Mouse (Mus musculus) layer of hippocampus, adult 9-11 months (tissue): ENCODE results near the gene Rab4a.
"Not testable (repeated sequence)": the region's sequence is repeated elsewhere in the genome, so short reads cannot be mapped to it uniquely, and the experiment has no call there.

Source experiments
- DNase-seq: peaks from one replicate; pipeline ENCODE4 v3.0.0; 2022

Gene Rab4a

DNA sequence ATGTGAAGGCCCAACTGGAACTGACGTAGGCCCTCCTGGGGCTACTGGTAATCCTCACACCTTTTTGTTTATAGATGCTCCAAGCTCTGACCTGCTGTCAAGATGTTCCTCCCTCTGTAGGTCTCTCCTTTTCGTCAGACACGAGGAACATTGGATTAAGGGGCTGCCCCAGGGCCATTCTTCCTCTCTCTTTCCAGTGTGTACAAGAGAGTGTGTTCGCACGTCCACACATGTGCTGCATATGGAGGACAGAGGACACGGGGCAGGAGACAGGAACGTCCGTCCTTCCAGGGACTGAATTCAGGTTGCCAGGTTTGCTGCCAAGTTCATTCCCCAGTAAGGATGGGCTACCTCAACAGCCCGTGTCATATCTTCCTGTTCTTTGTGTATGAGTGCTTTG, 16.3 kb upstream of the Rab4a start:
- no peak for DNase-seq

DNA sequence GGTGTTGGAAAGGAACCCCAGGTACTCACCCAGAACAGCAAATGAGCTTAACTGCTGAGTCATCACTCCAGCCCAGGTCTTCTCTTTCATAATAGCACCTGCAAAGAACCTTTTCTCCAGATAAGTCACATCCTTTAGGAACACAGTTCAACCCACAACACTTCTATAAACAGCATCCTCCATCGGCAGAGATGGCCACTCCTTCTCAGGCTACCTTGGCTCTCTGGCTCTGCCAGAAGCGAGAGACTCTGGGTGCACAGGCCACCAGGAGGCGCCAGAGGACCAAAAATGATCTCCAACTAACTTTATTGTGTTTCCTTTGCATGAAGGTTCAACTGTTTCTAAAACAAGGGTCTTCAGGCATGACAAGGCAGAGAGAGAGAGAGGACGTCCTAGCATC, 15.8 kb upstream of the Rab4a start:
- peak; percentile 80 for DNase-seq

DNA sequence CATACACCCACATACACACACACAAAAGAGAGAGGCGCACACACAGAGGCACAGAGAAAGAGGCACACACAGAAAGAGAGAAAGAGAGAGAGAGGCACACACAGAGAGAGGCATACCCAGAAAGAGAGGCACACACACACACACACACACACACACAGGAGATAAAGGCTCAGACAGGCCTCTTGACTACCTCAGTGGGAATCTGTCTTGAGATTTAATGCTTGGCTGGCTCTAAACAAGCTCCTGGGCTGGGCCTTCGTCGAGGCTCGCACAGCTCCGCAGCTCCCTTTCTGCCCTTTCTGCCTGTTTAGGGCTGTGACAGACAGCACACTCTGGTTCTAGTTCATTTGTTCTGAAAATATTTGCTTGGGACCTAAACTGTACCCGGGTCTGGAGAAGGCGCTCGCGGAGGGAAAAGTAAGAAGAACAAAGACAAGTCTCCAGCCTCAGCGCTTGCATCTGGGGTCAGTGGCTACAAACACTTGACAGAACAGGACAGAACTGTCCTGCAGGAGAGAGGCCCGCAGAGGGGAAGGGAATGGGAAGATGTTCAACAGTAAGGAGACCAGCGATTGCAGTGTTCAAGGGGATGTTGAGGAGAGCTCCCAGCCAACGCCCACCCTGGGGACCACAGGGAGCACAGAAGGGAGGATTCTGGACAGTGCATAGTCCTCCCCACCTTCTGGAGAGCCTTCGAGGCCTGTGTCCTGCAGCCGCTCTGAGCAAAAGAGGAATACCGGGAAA, 14.5 kb upstream of the Rab4a start:
- no peak for DNase-seq

- no peak for DNase-seq
These were observed 13.9 kb upstream of the Rab4a start for GRCm38 (mm10) chr8:123791845-123792225.

DNA sequence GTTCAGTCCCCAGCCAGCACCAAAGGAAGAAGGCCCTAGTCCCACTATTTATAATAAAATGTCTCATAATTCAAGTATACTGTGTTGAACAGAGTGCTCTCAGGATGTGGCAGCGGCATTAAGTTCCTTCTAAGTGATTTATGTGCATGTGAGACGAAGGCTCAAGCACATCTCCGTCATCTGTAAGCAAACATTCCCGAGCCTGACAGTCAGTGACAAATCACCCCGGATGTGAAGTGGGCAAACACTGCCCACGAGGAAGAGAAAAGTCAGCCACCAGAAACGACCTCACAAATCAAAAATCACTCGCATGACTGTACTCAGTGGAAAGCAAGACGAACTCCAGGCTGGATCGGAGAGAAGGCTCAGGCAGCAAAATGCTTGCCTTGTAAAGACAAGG, 11.9 kb upstream of the Rab4a start:
- no peak for DNase-seq

DNA sequence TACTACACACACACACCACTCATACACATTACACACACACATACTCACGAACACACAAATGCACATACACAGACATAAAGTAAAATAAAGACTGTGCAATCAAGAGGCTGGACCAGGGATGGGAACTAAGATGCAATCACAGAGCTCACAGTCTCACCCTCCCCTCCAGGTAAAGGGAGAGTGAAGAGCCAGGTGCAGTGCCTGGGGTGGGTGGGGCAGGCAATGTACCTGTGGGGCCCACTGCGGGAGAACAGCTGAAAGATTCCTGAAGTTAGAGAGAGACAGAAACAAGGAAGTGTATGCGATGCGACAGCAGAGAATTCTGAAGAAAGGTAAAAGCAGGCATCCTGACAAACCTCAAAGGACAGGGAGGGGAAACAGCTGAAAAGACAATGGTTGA, 11.0 kb upstream of the Rab4a start:
- DNase-seq = no peak

DNA sequence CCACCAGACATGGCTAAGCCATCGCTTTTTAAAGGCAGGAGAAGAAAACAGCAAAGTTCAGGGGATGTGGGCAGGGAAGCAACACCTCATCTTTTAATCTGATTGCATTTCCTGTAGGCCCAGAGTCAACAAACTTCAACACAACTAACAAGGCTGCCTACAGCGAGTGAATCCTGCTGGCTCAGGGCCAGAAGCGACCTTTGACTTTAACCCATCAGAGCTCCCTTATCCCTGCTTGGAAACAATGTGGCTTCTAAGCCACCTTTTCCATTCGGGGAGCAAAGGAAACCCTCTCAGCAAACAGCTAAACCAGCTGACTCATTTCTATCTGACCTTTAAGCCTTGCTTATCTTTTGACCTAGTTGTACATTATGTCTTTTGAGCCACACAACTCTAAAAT, 9.0 kb upstream of the Rab4a start:
- DNase-seq = no peak

GRCm38 (mm10) chr8:123797928-123798327, 7.9 kb upstream of the Rab4a start:
- no peak for DNase-seq

DNA sequence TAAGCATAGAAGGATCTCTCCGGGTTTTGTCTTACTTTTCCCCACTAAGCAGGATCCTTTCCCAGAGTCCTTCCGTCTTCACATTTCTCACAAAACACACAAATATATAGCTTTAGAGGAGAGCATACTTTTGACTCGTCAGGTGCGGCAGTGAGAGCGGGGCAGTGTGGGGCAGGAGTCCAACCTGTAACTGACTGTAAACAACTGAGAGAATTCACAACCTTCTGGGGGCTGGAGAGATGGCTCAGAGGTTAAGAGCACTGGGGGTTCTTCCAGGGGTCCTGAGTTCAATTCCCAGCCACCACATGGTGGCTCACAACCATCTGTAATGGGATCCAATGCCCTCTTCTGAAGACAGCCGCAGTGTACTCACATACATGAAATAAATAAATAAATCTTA, 6.4 kb upstream of the Rab4a start:
- DNase-seq = no peak

- no peak for DNase-seq
These were observed 5.9 kb upstream of the Rab4a start for GRCm38 (mm10) chr8:123799885-123800284.

GRCm38 (mm10) chr8:123800867-123801266, 4.9 kb upstream of the Rab4a start:
- DNase-seq = no peak

GRCm38 (mm10) chr8:123801538-123801937, 4.2 kb upstream of the Rab4a start:
- DNase-seq = no peak

- DNase-seq = no peak
These were observed 2.1 kb upstream of the Rab4a start for GRCm38 (mm10) chr8:123803639-123804038.

GRCm38 (mm10) chr8:123804586-123804985, 1.2 kb upstream of the Rab4a start:
- DNase-seq = no peak

- DNase-seq = no peak
These were observed 522 bp upstream of the Rab4a start for GRCm38 (mm10) chr8:123805209-123805717.

DNA sequence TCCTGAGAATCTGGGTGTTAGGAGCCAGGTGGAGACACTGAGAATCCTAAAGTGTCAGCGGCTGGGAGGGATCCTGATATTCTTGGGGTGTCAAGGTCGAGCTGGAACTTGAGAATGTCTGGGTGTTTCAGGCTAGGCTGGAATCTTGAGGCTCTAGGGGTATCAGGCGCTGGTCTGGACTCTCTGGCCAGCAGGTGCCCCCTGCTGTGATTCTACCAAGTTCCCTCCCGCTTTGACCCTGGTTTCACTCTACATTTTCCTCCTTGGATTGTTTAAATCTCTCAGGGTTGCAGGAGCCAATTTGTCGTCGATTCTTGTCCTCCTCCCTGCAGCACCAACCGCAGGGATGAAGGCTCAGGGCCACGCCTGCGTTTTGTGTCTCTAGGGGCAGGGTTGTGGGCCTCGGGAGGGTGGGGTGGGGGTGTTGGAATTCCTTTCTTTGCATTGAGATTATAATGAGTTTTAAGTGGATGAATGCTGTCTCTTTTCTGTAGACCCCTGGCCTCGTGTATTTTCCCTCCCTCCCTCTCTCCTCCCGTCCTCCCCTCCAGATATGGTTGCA, 670 bp downstream of the Rab4a start:
- DNase-seq = no peak

GRCm38 (mm10) chr8:123807024-123807431, 1.2 kb downstream of the Rab4a start:
- DNase-seq = no peak

DNA sequence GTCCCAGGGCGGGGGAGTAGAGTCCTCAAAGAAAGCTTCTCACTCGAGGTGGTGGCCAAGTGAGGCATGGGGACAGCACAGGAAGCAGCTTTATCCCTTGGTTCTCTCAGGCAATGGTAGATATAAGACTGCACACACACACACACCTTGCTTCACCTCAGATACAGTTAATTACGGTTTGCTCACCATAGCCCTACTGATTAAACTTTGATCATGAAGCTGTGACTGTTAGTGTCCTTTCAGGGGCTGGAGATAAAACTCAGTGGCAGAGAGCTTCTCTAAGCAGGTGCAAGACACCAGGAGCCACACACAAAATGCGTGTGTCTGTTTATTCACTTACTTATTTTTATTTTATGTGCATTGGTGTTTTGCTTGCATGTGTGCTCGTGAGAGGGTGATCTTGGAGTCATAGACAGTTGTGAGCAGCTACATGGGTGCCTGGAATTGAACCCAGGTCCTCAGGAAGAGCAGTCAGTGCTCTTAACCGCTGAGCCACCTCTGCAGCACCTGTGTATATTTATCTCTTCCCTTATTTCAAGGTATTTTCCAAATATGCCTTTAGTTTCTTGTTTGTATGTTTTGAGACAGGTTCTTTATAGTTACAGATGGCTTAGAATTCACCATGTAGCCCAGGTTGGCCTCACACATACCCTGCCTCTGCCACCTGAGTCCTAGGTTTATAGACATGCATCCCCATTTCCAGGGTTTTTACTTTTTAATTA, 2.2 kb downstream of the Rab4a start:
- DNase-seq = no peak

GRCm38 (mm10) chr8:123808671-123809070, 2.9 kb downstream of the Rab4a start:
- DNase-seq = no peak

DNA sequence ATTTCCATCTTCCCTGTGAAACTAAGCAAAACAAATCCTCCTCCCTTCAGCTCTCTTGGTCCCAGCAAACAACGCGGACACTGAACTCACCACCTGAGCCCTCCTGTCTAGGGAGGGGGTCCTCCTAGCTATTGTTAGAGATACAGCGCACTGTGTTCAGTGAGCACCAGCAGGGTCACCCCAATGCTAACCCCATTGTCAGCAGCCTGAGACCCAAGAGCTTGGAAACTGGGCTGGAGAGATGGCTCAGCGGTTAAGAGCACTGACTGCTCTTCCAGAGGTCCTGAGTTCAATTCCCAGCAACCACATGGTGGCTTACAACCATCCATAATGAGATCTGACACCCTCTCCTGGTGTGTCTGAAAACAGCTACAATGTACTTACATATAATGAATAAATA, 3.6 kb downstream of the Rab4a start:
- not testable (repeated sequence) for DNase-seq

DNA sequence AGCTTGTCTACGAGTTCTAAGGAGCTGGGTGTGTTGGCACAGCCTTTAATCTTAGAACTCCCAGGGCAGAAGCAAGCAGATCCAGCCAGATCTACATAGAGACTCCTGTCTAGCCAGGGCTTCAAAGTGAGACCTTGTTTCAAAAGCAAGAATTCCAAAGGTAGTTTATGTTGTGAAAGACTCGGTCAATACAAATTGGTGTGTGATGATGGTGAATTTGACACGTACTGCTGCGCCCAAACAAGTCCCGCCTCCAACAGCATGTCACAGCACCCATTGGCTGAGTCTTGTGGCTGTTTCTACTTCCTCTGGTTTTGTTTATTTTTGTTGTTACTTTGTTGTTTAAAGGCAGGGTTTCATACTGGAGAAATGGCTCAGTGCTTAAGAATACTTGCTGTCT, 6.4 kb downstream of the Rab4a start:
- no peak for DNase-seq

GRCm38 (mm10) chr8:123813173-123813891, 7.5 kb downstream of the Rab4a start:
- DNase-seq = no peak

GRCm38 (mm10) chr8:123813892-123814266, 8.1 kb downstream of the Rab4a start:
- no peak for DNase-seq

GRCm38 (mm10) chr8:123815325-123815724, 9.5 kb downstream of the Rab4a start:
- no peak for DNase-seq
